Mouse (Mus musculus) adrenal gland, postnatal 25 days (tissue): ENCODE results near the gene Nxpe4. TPM values are rescaled to one million over a fixed set of nuclear protein-coding genes. Genes with fewer than 3 reads are reported as not detected.
A peak's percentile ranks its signal among the peaks of the same experiment; 100 is the strongest.

ENCODE experiments used
- DNase-seq: peaks from one replicate; pipeline ENCODE4 v3.0.0; 2021; ENCODE audit warnings: mixed read lengths
- total RNA-seq: library from RNA; stranded (reverse); gene quantifications from 2 replicates; pipeline ENCODE4 v1.2.3, GENCODE M21; 2021

The Nxpe4 gene
- total RNA-seq, 1 experiment from 2014 or later = 5.9 TPM

- DNase-seq = no peak
Observed at GRCm38 (mm10) chr9:48240431-48240830, 78.6 kb downstream of the Nxpe4 start.

DNA sequence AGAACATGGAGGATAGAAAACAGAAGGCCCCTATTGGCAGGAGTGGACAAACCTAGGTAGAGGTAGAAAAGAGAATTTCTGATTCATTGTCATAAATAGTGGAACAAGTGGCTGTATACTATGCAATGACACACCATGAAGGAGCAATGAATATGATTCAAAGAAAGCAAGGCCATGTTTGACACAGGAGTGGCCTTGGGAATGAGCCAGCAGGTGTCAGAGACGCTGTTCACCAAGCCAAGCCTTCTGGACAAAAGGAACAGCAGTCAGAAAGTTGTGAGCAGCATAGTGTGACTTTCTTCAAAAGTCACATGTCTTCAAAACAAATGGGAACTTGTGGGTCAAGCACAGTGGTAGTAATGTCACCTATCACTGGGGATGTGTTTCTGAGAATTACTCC lies 80.0 kb downstream of the Nxpe4 start:
- peak; percentile 15 for DNase-seq

DNA sequence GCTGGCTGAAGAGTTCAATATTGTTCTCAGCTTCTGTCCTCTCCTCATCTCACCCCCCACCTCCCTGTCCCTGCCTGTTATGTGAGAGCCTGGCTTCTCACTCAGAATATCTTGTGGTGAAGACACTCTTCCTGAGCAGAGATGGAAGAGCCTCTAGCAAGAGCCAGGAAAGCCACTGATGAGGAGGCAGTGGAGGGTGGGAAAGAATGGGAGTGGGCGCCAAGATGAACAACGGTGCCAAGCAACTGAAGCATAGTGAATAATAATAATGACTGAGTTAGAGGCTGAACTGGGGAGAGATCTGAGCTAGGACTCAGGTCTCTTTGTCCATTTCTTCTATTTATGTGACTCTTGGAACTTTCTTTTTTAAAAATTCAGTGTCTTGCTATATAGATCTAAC lies 80.9 kb downstream of the Nxpe4 start:
- DNase-seq = no peak

DNA sequence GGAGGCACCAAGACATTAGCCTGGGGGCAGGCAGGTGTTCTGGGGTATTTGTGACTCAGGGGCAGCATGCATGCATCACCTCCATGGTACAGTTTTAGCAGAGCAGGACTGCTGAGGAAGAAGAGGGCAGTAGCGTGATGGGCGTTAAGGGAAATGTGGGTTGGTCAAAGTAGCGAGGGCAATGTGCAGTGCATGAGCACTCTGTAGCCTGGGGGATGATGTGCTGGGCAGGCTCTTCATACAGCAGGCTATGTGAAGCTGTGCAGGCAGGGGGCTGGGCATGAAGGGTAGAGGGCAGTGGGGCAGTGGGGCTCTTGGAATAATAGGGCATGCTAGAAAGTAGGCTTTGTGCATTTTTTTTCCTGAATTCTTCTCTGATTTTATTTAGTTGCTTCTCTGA lies 82.4 kb downstream of the Nxpe4 start:
- DNase-seq = no peak

DNA sequence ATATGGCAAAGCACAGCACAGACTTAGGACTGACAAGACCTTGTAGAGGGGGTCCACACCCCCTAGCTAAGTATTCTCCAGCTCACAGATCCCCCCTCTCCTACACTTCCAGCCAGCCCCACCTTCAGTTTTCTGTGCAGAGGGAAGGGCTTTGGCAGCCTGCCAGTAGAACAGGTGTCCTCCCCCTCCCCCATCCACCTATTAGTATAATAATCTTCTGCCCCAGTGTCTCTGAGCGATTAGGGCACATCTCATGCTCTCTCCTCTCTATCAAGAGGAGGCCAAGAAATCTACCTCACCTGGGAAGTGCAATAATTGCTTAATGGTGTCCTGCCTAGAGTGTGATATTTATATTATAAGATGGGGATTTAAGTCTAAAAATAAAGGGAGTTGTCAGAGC lies 83.7 kb downstream of the Nxpe4 start:
- no peak for DNase-seq

DNA sequence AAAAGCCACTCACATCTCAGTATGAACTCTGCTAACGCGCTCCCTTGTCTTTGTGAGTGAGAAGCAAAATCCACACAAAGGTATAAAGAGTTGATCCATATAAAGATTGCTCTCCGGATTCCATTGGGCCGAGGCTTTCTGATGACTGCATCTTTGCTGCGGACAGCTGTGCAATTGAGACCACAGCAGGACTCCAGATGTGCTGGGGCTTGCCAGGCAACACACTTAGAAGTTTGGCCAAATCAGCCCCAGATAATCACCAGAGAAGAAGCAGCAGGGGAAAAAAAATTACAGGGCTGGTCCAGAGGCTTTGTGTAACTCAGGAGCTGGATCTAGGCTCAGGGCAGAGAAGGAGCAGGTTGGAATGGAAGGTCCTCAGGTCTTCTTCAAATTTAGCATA lies 85.5 kb downstream of the Nxpe4 start:
- DNase-seq = no peak

DNA sequence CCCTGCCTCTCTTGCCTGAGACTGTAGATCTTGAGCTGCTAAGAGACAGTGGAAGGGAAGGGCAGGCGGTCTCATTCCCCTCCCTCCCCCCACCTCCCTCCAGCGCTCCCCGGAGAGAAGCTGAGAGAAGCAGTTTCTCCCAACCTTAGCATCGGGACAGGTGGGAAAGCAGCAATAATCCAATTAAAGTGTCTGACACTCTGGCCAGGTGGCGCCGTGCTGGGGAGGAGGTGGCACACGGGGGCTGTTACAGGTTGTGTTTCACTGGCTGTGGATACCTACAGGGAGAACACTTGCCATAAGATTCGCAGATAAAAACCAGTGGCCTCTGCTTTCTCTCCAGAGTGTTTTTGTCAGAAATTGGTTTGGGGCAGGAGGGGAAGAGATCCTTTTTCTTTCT lies 90.4 kb downstream of the Nxpe4 start:
- DNase-seq = no peak

GRCm38 (mm10) chr9:48257001-48257400 lies 95.2 kb downstream of the Nxpe4 start:
- DNase-seq = no peak

- DNase-seq = peak; percentile 36
Observed at GRCm38 (mm10) chr9:48257741-48258423, 96.1 kb downstream of the Nxpe4 start.

DNA sequence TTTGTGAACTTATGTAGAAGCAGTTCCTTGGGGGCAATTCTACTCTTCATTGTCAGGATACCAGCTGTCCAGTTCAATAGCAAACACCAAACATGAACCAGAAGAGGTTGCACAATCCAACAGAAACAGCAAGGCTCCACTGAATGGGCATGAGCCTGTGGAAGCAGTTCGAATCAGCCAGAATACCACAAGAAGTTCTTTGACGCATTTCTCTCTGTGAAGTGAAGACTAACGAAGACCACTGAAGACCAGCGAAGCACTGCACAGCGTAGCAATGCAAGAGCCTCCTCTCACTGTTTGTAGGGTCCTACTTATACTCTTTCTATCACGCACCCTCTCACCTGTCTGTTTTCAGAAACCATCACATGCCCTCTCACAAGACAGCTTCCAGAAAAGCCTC lies 102.8 kb downstream of the Nxpe4 start:
- DNase-seq = no peak

DNA sequence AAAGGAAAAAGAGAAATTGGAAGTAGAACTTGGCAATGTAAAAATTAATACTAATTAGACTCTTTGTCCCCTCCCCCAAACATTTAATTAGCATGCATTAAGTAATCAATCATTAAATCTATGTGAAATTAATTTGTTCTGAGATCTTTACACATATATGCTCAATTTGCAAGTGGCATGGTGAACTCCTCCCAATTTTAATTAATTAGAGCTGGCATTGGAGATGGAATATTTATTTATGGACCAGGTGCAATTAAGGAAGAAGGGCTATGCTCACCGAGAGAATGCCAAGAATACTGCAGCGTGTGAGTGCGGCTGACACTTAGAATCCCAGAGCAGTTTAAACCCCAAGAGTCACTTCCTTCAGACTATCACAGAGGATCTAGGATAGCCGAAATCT lies 103.7 kb downstream of the Nxpe4 start:
- no peak for DNase-seq

DNA sequence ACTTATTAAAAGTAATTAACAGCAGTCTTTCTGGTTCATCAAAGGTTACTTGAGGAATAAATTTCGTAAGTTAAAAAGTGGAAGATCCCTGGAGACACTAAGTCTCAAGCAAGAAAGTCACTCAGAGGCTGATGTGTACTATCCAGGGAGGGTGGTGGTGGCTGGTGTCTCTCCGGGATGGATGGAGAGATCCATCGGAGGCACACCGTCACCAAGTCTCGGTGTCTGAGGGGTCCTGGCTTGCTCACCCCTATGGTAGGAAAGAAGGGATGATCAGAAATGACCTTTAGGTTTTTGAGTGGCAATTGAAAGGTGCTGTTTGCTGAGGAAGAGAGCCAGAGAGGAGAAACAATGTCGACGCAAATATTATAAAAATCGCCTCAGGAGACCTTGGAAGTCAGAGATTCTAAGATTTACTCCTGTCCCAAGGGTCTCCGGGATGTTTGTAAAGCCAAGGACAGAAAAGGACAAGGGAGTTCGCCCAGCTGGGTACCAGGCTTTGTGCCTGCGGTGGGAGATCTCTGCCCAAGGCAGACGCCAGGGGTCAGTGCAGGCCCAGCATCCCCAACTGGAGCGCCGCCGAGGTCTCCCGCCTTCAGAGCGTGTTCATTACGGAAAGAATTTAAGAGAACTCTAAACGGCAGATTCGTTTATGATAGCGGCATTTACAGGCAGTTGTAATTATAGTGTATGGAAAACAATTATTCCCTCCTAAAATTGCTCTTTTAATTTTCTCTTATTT lies 104.6 kb downstream of the Nxpe4 start:
- DNase-seq = peak; percentile 87

GRCm38 (mm10) chr9:48267028-48267441 lies 105.2 kb downstream of the Nxpe4 start:
- peak; percentile 45 for DNase-seq

GRCm38 (mm10) chr9:48267960-48268359 lies 106.1 kb downstream of the Nxpe4 start:
- DNase-seq = no peak

DNA sequence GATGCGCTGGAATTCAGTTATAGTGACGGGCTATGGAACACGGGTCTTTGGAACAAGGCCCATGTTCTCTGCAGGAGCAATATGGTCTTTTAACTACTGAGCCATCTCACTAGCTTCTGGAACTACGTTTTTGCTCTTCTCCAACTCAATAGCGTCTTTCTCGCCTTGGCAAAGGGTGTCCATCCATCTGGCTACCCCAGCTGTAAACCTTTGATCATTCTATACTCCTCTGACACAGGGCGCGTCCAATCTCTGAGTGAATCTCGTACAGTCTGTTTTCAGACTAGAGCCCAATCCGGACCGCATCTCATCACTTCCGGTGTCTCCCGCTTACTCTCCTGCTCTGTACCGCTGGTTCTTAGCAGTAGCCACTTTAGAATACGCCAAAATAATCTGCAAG lies 115.0 kb downstream of the Nxpe4 start:
- no peak for DNase-seq

GRCm38 (mm10) chr9:48284221-48284620 lies 122.4 kb downstream of the Nxpe4 start:
- no peak for DNase-seq

DNA sequence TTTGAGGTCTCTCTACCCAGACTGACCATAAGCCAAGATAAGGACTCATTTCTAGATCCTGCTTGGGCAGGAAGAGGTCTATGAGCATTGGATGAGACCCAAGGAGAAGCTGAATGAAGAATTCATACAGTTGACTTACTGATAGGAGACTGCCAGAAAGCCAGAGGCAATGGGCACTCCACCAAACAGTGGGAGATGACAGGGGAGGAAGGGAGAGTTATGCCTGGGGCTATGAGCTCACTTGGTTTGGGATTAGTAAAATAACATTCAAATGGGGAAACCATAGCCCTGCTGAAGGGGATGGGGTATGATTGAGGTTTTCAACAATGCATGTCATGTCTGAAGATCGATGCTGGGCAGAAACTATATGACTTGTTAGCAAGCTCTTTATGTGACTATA lies 128.5 kb downstream of the Nxpe4 start:
- DNase-seq = no peak

- DNase-seq = no peak
Observed at GRCm38 (mm10) chr9:48294754-48295153, 132.9 kb downstream of the Nxpe4 start.

- DNase-seq = no peak
Observed at GRCm38 (mm10) chr9:48298983-48299382, 137.2 kb downstream of the Nxpe4 start.

- peak; percentile 2 for DNase-seq
Observed at GRCm38 (mm10) chr9:48303564-48303963, 141.7 kb downstream of the Nxpe4 start.

DNA sequence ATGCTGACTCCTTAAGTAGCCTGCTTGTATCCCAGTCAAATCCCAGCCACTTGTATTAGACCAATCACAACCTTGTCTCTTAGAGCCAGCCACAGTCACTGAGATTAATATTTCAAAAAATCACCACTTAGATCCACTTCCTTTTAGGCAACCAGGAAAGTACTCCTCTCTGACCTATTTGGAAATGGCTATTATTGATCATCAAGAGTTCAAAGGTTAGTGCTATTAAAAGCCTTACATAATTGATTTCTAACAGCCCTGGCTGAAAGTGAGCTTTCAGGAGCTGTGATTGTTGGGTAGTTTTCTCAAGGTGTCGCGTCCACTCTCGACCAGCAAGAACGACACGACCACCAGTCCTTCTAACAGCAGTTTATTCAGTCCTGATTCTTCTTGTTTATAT lies 149.4 kb downstream of the Nxpe4 start:
- no peak for DNase-seq

- DNase-seq = peak; percentile 3
Observed at GRCm38 (mm10) chr9:48314194-48314593, 152.4 kb downstream of the Nxpe4 start.

GRCm38 (mm10) chr9:48315825-48316224 lies 154.0 kb downstream of the Nxpe4 start:
- DNase-seq = peak; percentile 10

- no peak for DNase-seq
Observed at GRCm38 (mm10) chr9:48326338-48326737, 164.5 kb downstream of the Nxpe4 start.
